Mouse (Mus musculus): Measurements from ENCODE around the gene Zmynd10. TPM values are rescaled to one million over a fixed set of nuclear protein-coding genes. Genes with fewer than 3 reads are reported as not detected.
"Not testable (repeated sequence)": the region's sequence is repeated elsewhere in the genome, so short reads cannot be mapped to it uniquely, and the experiment has no call there.

Zmynd10 gene
- polyA plus RNA-seq, 1 experiment from 2014 or later = 0.51 TPM

- peak within 1 kb of the TSS; percentile 35 for H3K4me3 ChIP-seq
- H3K27ac ChIP-seq = no peak within 1 kb of the TSS
- ATAC-seq (ENCODE audit: low FRiP score, low read depth) = no peak
- H3K4me2 ChIP-seq (replicated peaks) = peak within 1 kb of the TSS; percentile 73
- H3K9me3 ChIP-seq = no peaks in the 10 kb centered on the region
- no peaks in the 10 kb centered on the region for H3K36me3 ChIP-seq
- H3K4me1 ChIP-seq = peaks cover 55% of the 10 kb centered on the region
- peak within 1 kb of the TSS; percentile 55 for H3K9ac ChIP-seq
- H3K27me3 ChIP-seq (replicated peaks) = peaks cover 48% of the 10 kb centered on the region
- under 1% methylated on average over 62 of the region's 63 CpGs for WGBS
These were observed 4.2 kb downstream of the Zmynd10 start, which contains the start of gene Rassf1 for GRCm38 (mm10) chr9:107551117-107551889. Rassf1 (plus strand) TSS chr9:107551555.

GRCm38 (mm10) chr9:107551890-107552355 lies 4.8 kb downstream of the Zmynd10 start:
- 4% methylated on average over 8 of the region's 8 CpGs for WGBS
- Histone ChIP-seq H3K4me2 (replicated peaks) (peak overlapping the region; percentile 73), H3K9me3 (no peaks in the 10 kb centered on the region), H3K9ac (peak overlapping the region; percentile 55), H3K4me3 (peak overlapping the region; percentile 35; the same call in 1 of the 2 replicates), H3K27ac (no peak overlapping the region), H3K27me3 (replicated peaks) (peaks cover 48% of the 10 kb centered on the region), H3K4me1 (peaks cover 54% of the 10 kb centered on the region), H3K36me3 (peaks cover 4% of the 10 kb centered on the region; the same call in 1 of the 2 replicates)
- ATAC-seq (ENCODE audit: low FRiP score, low read depth) = no peak

DNA sequence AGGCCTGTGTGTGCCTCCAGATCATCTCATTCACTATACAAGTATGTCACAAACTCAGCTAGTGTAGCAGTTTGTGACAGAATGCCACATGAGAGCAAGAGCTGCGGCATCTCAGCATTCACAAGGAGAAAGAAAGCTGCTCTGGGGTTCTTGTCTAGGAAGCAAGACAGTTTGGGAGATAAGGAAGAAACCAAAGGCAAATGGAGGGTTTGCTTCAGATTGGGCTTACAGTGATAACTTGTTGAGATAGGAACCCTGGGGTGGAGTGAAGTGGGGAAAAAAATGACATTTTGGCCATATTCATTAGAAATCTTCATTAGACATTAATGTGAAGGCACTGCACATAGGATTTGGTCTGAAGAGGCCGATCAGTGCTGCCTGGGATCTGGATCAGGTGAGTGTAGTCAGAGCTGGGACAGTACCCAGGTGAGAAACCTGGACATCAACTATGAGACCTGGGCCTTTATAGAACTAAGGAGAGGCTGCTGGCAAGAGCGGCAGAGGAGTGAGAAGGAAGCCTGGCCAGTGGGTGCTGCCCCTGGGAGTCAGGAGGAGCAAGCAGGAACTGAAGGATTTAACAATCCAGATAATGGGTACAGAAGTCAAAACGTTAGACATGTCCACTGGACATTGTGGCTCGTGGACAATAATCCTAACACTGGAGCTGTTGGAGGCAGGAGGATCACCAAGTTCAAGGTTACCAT lies 5.7 kb downstream of the Zmynd10 start:
- WGBS = 77% methylated on average over 5 of the region's 5 CpGs
- ATAC-seq (ENCODE audit: low FRiP score, low read depth) = no peak
- no peak overlapping the region for H3K27ac ChIP-seq
- peak overlapping the region; percentile 73; the same call in 1 of the 2 replicates for H3K9ac ChIP-seq
- peaks cover 13% of the 10 kb centered on the region for H3K36me3 ChIP-seq
- H3K4me1 ChIP-seq = peaks cover 46% of the 10 kb centered on the region
- peak overlapping the region; percentile 96 for H3K4me2 ChIP-seq (replicated peaks)
- H3K4me3 ChIP-seq = no peak overlapping the region; the same call in 1 of the 2 replicates
- no peaks in the 10 kb centered on the region for H3K9me3 ChIP-seq
- peaks cover 48% of the 10 kb centered on the region for H3K27me3 ChIP-seq (replicated peaks)

- Histone ChIP-seq H3K4me3 (peak overlapping the region; percentile 72), H3K9me3 (no peaks in the 10 kb centered on the region), H3K27ac (0 out of 2 replicates have a peak overlapping the region, but pooled peaks have one; percentile 42), H3K4me2 (replicated peaks) (peak overlapping the region; percentile 96), H3K4me1 (peaks cover 46% of the 10 kb centered on the region), H3K36me3 (peaks cover 22% of the 10 kb centered on the region), H3K9ac (peak overlapping the region; percentile 73), H3K27me3 (replicated peaks) (peaks cover 44% of the 10 kb centered on the region)
- ATAC-seq (ENCODE audit: low FRiP score, low read depth) = peak; percentile 78
- 4% methylated on average over 37 of the region's 37 CpGs for WGBS
These were observed 6.6 kb downstream of the Zmynd10 start for GRCm38 (mm10) chr9:107553541-107554318.

DNA sequence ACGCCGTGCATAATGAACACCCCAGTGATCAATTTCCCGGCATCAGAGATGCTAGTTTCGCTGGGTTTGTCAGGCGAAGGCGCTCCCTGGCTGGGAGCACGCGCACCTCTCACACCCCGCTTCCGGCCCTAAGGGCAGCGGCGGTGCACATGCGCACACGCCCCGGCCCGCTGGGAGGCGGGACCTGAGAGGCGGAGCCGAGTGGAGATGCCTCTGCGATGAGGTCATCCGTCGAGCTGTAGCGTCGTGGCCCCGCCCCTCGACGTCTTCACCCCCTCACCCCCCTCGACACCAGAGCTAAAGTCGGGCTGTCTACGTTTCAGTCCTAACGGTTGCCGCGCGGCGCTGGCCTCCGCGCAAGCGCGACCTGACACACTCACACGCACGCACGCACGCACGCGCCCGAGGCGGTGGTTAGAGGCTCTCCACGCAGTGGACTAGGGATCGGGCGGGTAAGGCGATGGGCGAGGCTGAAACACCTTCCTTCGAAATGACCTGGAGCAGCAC lies 7.3 kb downstream of the Zmynd10 start:
- Histone ChIP-seq H3K4me3 (peak overlapping the region; percentile 72), H3K27ac (peak overlapping the region; percentile 69), H3K9ac (peak overlapping the region; percentile 83), H3K36me3 (peaks cover 28% of the 10 kb centered on the region), H3K4me2 (replicated peaks) (peak overlapping the region; percentile 96), H3K9me3 (no peaks in the 10 kb centered on the region), H3K27me3 (replicated peaks) (peaks cover 38% of the 10 kb centered on the region), H3K4me1 (peaks cover 46% of the 10 kb centered on the region)
- WGBS = under 1% methylated on average over 53 of the region's 53 CpGs
- ATAC-seq (ENCODE audit: low FRiP score, low read depth) = peak; percentile 94

GRCm38 (mm10) chr9:107555031-107555457 lies 7.9 kb downstream of the Zmynd10 start:
- Histone ChIP-seq H3K4me3 (peak overlapping the region; percentile 72), H3K9ac (peak overlapping the region; percentile 83), H3K9me3 (no peaks in the 10 kb centered on the region), H3K27me3 (replicated peaks) (peaks cover 31% of the 10 kb centered on the region), H3K36me3 (peaks cover 35% of the 10 kb centered on the region), H3K27ac (peak overlapping the region; percentile 69), H3K4me2 (replicated peaks) (peak overlapping the region; percentile 96), H3K4me1 (peaks cover 46% of the 10 kb centered on the region)
- under 1% methylated on average over 23 of the region's 23 CpGs for WGBS
- peak; percentile 45 for ATAC-seq (ENCODE audit: low FRiP score, low read depth)

DNA sequence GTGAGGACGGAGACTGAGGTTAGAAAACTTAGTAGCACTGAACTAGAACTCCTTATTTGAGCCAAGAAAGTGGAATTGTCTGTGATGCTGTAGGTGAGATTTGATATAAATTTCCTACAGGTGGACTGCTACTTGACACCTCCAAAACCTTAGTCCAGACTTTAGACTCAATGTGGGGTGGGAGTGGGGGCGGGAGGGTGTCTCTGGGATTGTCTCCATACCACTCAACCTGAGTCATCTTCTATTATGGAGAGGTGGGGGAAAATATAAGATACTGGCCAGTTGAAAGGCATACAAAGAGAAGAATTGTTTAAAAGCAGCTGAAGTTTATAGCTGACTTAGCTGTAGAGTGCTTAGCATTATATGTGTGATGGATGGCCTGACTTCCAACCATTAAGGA lies 8.6 kb downstream of the Zmynd10 start:
- Histone ChIP-seq H3K27me3 (replicated peaks) (peaks cover 24% of the 10 kb centered on the region), H3K9ac (peak overlapping the region; percentile 83), H3K4me1 (peaks cover 46% of the 10 kb centered on the region), H3K36me3 (peaks cover 42% of the 10 kb centered on the region), H3K9me3 (no peaks in the 10 kb centered on the region), H3K4me3 (peak overlapping the region; percentile 72), H3K27ac (no peak overlapping the region), H3K4me2 (replicated peaks) (peak overlapping the region; percentile 96)
- no peak for ATAC-seq (ENCODE audit: low FRiP score, low read depth)
- 58% methylated on average over 2 of the region's 2 CpGs for WGBS

- no peak for ATAC-seq (ENCODE audit: low FRiP score, low read depth)
- peaks cover 40% of the 10 kb centered on the region for H3K4me1 ChIP-seq
- WGBS = 83% methylated on average over 3 of the region's 3 CpGs
- H3K4me3 ChIP-seq = no peak overlapping the region
- H3K9ac ChIP-seq = no peak overlapping the region
- H3K27ac ChIP-seq = no peak overlapping the region
- H3K27me3 ChIP-seq (replicated peaks) = peaks cover 18% of the 10 kb centered on the region
- peak overlapping the region; percentile 96 for H3K4me2 ChIP-seq (replicated peaks)
- peaks cover 48% of the 10 kb centered on the region for H3K36me3 ChIP-seq
- no peaks in the 10 kb centered on the region for H3K9me3 ChIP-seq
These were observed 9.2 kb downstream of the Zmynd10 start for GRCm38 (mm10) chr9:107556346-107556745.

- peak within 1 kb of the TSS; percentile 90 for H3K9ac ChIP-seq
- H3K4me2 ChIP-seq (replicated peaks) = peak within 1 kb of the TSS; percentile 90
- H3K4me1 ChIP-seq = peaks cover 25% of the 10 kb centered on the region
- H3K27ac ChIP-seq = 0 out of 2 replicates have a peak within 1 kb of the TSS, but pooled peaks have one; percentile 42
- H3K27me3 ChIP-seq (replicated peaks) = no peaks in the 10 kb centered on the region
- WGBS = under 1% methylated on average over 46 of the region's 46 CpGs
- peaks cover 53% of the 10 kb centered on the region for H3K36me3 ChIP-seq
- peak; percentile 91 for ATAC-seq (ENCODE audit: low FRiP score, low read depth)
- H3K9me3 ChIP-seq = no peaks in the 10 kb centered on the region
- peak within 1 kb of the TSS; percentile 96 for H3K4me3 ChIP-seq
These were observed 16.0 kb downstream of the Zmynd10 start, which contains the start of gene Tusc2 for GRCm38 (mm10) chr9:107563029-107563581. Tusc2 (plus strand) TSS chr9:107563255.

DNA sequence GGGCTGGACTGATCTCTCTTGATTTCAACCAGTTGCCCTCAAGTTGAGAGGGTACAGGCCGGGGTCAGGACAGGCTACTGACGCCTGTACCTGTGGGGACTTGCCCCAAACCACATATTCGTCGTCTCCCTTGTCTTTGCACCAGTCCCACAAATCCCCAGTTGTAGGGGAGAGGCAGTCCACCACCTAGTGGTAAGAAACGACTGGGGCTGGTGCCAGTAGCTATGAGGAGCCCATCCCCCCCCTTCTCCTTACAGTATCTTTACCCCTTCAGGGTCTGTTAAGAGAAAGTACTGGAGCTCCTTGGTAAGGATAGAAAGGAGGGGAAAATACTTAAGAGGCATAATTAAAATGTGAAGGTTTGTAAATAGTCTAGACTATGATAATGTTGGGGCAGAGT lies 18.5 kb downstream of the Zmynd10 start:
- Histone ChIP-seq H3K4me2 (replicated peaks) (peak overlapping the region; percentile 90; the same call in 1 of the 2 replicates), H3K36me3 (peaks cover 33% of the 10 kb centered on the region), H3K4me1 (peaks cover 40% of the 10 kb centered on the region)
- ATAC-seq (ENCODE audit: low FRiP score, low read depth); H3K27ac ChIP-seq; H3K9ac ChIP-seq; H3K27me3 ChIP-seq (replicated peaks); H3K9me3 ChIP-seq; H3K4me3 ChIP-seq: not testable (repeated sequence)
- whole genome bisulfite sequencing = 49% methylated on average over 5 of the region's 5 CpGs

- no peaks in the 10 kb centered on the region for H3K9me3 ChIP-seq
- no peak overlapping the region for H3K27ac ChIP-seq
- no peak overlapping the region for H3K4me2 ChIP-seq (replicated peaks)
- no peak overlapping the region for H3K9ac ChIP-seq
- peaks cover 33% of the 10 kb centered on the region for H3K36me3 ChIP-seq
- no peaks in the 10 kb centered on the region for H3K27me3 ChIP-seq (replicated peaks)
- WGBS = 61% methylated on average over 15 of the region's 15 CpGs
- no peak overlapping the region for H3K4me3 ChIP-seq
- peaks cover 46% of the 10 kb centered on the region for H3K4me1 ChIP-seq
- no peak for ATAC-seq (ENCODE audit: low FRiP score, low read depth)
These were observed 19.1 kb downstream of the Zmynd10 start for GRCm38 (mm10) chr9:107566041-107566709.
